Mouse (Mus musculus): ENCODE measurements around the gene Phb2.

DNA sequence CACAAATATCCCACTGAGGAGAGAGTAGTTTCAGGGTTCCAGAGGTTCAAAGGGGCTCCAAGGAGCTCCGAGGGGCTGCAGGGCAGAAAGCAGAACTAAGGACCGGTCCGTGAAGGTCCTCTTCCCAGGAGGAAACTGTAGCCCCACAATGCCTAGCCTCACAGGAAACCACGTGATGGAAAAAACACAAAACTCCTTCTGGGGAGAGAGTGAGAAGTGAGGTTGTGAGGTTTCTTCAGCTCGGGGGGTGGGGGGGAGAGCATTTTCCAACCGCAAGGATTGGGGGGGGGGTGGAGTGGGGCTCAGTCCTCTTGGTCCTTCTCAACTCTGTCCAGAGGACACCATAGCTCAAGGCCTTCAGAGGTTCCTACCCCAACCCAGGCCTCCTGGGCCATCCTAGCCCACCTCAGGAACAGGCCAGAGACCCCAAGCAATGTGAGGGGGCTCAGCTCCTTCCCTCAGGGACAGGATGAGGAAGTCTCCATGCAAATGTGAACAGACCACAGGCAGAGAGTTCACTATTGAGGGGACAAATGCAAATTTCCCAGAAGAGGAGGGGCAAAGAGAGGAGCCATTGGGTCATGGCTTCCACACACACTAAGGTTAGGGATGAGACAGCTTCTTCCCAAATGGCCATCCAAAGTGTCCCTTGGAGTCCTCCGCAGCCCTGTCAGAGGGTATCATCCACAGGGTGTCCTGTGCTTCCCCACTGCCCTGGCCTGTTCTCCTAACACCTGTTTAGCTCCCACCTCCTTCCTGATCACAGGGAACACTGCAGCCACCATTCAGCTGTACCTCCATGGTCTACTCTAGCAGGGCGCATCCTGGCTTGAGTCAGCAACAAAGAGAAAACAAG lies 17.9 kb downstream of the Phb2 start:
- no peak for TF ChIP-seq GATA1 (IDR thresholded peaks at IDR 0.05; ENCODE audit: low read length)
- TF ChIP-seq TAL1 (IDR thresholded peaks at IDR 0.05; ENCODE audit: low read length) = no peak
